Mouse (Mus musculus) liver, adult 2 months (tissue): ENCODE measurements at regions not wholly inside any gene's neighbourhood (a gene's known extent, or its start where the extent isn't known, plus 50 kb on each side); places are given as distances from the start of the nearest gene placed in this dataset.

ENCODE experiments used
- CTCF ChIP-seq: fragments of 200-500 bp; IDR thresholded peaks from 2 replicates; pipeline ENCODE4 v1.5.1; 2011; ENCODE audit warnings: low read depth, low read length, control low read depth
- POLR2A ChIP-seq: fragments of 200-500 bp; IDR thresholded peaks from 2 replicates; pipeline ENCODE4 v1.6.1; 2011; ENCODE audit warnings: low read length, control low read depth; ENCODE audit not compliant: insufficient read depth; ENCODE audit errors: extremely low read depth

DNA sequence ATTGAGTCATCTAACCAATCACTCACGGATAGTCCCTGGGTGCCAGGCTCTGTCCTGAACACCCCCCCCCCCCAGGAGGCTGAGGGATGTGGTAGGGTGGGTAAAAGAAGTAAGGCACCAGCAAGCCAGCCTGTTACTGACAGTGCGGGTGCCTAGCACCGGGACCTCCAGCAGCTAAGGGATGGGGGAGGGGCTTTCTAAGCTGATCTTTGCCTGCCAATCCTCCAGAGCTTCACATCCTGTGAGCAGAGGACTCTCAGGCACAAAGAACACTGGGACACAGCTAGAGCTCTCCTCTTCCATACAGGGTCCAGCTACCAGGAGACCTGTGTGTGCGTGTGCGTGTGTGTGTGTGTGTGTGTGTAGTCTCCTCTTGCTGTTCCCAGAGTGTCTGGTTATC is 215.9 kb downstream of the Matn1 start:
- TF ChIP-seq CTCF (no peak), POLR2A (no peak)
